Mouse (Mus musculus): ENCODE data around the gene Gfy.

GRCm38 (mm10) chr7:45212356-45212755 is 33.0 kb upstream of the Gfy start:
- TF ChIP-seq CTCF (IDR thresholded peaks at IDR 0.05; ENCODE audit: low read depth) (no peak), EP300 (IDR thresholded peaks at IDR 0.05; ENCODE audit: low read depth) (no peak)

All from heart, postnatal 0 days (tissue).